Mouse (Mus musculus) midbrain, embryonic 10.5 days (tissue): Measurements from ENCODE around the gene Dock10. TPM values are rescaled to one million over a fixed set of nuclear protein-coding genes. Genes with fewer than 3 reads are reported as not detected.

ENCODE experiments used
- DNase-seq: peaks from one replicate; pipeline ENCODE4 v3.0.0-alpha.2; 2017; ENCODE audit warnings: low spot score
- H3K27ac ChIP-seq: fragments of 300-500 bp; sonication (generic); replicated peaks from 2 replicates; pipeline ENCODE4 v1.5.1; 2016; ENCODE audit warnings: mild to moderate bottlenecking
- H3K27me3 ChIP-seq: fragments of 300-500 bp; sonication (generic); 2 replicates; pipeline ENCODE4 v1.6.1; 2016; ENCODE audit warnings: low read depth, mild to moderate bottlenecking; ENCODE audit not compliant: poor library complexity, severe bottlenecking
- H3K36me3 ChIP-seq: fragments of 300-500 bp; sonication (generic); 2 replicates; pipeline ENCODE4 v1.6.1; 2016; ENCODE audit warnings: mild to moderate bottlenecking, moderate library complexity
- H3K4me1 ChIP-seq: fragments of 300-500 bp; sonication (generic); 2 replicates; pipeline ENCODE4 v1.6.1; 2016
- H3K4me3 ChIP-seq: fragments of 300-500 bp; sonication (generic); 2 replicates; pipeline ENCODE4 v1.5.1; 2016; ENCODE audit warnings: mild to moderate bottlenecking, moderate library complexity
- H3K9me3 ChIP-seq: fragments of 300-500 bp; sonication (generic); replicated peaks from 2 replicates; pipeline ENCODE4 v1.6.1; 2016; ENCODE audit warnings: mild to moderate bottlenecking
- WGBS: fragments of 180-500 bp; shearing (Covaris S2); methylation state at CpG from one replicate; pipeline ENCODE4 v1.1.7; 2016; 5-methylcytosine and 5-hydroxymethylcytosine counted together
- polyA plus RNA-seq: library from polyadenylated mRNA; unstranded; fragments of >200 nt; fragmentation: Nextera tagmentation; extraction: Ambion mirVana; gene quantifications from 2 replicates; pipeline ENCODE4 v1.2.1, GENCODE M21; 2016

Gene Dock10
- polyA plus RNA-seq, 1 experiment from 2014 or later: 1.9 TPM

DNA sequence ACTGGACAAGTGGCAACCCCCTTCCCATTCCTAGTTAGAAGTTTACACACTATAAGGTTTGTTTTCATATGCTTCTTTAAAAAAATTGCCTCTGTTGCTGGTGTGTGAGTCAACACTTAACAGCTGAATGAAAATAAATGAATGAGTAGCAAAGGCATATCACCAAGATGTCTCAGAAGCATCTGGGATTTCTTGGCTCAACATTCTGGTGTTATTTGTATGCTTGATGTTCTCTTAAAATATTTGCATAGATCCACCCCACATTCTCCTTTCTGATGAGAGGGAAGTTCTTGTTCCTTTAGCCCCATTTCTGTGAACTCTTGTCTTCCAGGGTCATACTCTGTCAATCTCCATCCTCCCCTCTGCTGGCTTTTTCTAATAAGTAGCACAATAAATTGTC, 38.2 kb downstream of the Dock10 start:
- H3K36me3 ChIP-seq: no peaks in the 10 kb centered on the region
- no peaks in the 10 kb centered on the region for H3K4me1 ChIP-seq
- no peak for DNase-seq
- H3K9me3 ChIP-seq: no peaks in the 10 kb centered on the region
- no peak overlapping the region for H3K4me3 ChIP-seq
- no peak overlapping the region for H3K27ac ChIP-seq
- no peaks in the 10 kb centered on the region for H3K27me3 ChIP-seq

DNA sequence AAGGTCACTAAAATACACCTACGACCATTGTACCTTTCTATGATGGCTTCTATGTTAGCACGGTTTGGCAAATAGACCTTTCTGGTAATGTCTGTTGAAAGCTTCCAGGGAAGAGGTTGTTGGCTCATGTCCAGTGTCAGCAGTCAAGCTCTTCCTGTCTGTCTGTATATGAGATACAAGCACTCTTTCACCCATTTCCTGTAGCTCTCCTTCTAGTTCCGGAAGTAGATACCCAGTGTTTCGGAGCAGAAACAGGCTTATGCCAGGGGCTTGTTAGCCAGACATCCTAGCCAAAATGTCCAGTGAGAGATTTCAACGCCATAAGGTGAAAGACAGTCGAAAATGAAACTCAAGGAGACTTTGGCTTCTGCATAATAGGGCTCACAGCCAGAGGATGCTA, 38.9 kb downstream of the Dock10 start:
- no peaks in the 10 kb centered on the region for H3K36me3 ChIP-seq
- no peak overlapping the region for H3K27ac ChIP-seq
- H3K4me1 ChIP-seq: no peaks in the 10 kb centered on the region
- WGBS: 92% methylated on average over 6 of the region's 6 CpGs
- H3K4me3 ChIP-seq: no peak overlapping the region
- no peaks in the 10 kb centered on the region for H3K27me3 ChIP-seq
- no peak for DNase-seq
- H3K9me3 ChIP-seq: no peaks in the 10 kb centered on the region

DNA sequence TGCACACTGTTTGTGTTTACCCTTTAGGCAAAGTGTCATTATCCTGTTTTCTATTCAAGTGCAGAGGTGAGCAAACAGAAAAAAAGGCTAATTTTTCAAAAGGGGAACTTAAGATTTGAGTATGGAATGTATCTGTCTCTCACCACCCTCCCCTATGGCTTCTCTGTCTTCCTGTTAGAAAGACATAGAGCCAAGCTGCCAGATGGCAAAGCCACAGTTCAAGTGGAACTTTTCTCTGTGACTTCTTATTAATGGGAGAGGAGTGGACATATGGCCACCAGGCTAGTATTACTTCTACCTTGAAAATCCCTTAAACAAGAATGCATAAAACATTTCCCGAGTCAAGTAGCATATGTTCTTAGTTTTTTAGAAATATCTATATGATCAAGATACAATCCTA, 39.7 kb downstream of the Dock10 start:
- no peak for DNase-seq
- Histone ChIP-seq H3K27me3 (no peaks in the 10 kb centered on the region), H3K9me3 (no peaks in the 10 kb centered on the region), H3K27ac (no peak overlapping the region), H3K4me3 (no peak overlapping the region), H3K4me1 (no peaks in the 10 kb centered on the region), H3K36me3 (no peaks in the 10 kb centered on the region)
- WGBS: 91% methylated on average over 1 of the region's 1 CpGs

DNA sequence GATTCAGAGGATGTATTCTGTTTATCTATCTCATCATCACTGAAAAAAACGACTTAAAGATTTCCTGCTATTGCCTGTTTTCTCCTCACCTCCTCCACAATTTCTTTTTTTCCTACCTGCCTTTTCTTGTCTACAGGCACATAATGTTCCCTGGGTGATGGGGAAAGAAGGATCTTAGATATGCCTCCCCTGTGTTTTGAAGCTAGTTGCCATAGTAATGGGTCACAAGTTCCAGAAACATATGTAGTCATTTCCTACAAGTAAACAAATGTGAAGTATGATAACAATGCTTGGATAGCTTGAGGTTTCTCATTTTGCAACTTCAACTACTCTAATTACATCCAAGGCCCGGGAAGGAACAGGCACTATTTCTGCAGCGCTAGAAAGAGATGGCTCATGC, 42.4 kb downstream of the Dock10 start:
- WGBS: 84% methylated on average over 3 of the region's 3 CpGs
- Histone ChIP-seq H3K27ac (no peak overlapping the region), H3K4me3 (no peak overlapping the region), H3K27me3 (no peaks in the 10 kb centered on the region), H3K9me3 (no peaks in the 10 kb centered on the region), H3K4me1 (no peaks in the 10 kb centered on the region), H3K36me3 (no peaks in the 10 kb centered on the region)
- DNase-seq: no peak

DNA sequence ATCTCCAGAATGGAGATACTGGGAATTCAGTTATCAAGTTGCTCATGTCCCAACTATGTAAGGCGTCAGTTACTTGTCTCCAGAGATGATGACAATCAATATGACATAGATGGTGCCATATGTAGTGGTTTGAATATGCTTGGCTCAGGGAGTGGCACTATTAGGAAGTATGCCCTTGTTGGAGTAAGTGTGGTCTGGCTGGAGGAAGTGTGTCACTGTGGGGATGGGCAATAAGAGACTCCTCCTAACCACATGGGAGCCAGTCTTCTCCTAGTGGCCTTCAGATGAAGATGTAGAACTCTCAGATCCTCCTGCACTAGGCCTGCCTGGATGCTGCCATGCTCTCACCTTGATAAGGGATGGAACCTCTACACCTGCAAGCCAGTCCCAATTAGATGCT, 44.4 kb downstream of the Dock10 start:
- WGBS: 89% methylated on average over 1 of the region's 1 CpGs
- Histone ChIP-seq H3K4me1 (no peaks in the 10 kb centered on the region), H3K27me3 (no peaks in the 10 kb centered on the region), H3K36me3 (no peaks in the 10 kb centered on the region), H3K27ac (no peak overlapping the region), H3K9me3 (no peaks in the 10 kb centered on the region), H3K4me3 (no peak overlapping the region)
- no peak for DNase-seq

DNA sequence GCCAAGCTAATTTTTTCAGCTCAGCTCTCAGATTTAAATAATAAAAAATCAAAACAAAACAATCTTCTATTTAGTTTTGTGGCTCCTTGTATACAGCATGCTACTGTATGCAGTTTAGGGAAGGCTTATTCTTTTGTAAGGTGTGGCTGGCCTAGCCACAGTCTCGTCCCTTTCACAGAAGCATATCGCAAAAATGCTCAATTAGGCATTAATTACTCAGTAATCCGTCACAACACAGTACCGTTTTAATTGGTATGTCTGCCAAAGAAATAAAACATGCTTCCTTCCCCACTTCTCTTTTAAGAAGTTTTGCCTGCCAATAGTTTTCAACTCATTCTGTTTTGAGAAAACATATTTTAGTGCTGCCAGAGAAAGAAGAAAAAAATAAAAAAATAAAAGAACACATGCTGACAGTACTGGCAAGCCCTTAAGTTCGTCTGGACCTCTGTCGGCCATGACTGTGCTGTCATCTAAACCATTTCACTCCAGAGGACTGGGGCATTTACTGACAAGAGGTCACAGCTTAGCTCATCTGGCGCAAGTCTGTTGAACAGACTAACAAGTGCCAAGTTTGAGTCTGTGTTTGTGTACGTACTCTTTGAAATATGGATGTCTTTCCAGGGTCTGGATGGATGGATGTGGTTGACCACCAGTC, 47.6 kb downstream of the Dock10 start:
- Histone ChIP-seq H3K4me3 (no peak overlapping the region), H3K27ac (no peak overlapping the region), H3K27me3 (no peaks in the 10 kb centered on the region), H3K9me3 (no peaks in the 10 kb centered on the region), H3K36me3 (no peaks in the 10 kb centered on the region), H3K4me1 (no peaks in the 10 kb centered on the region)
- WGBS: 88% methylated on average over 8 of the region's 8 CpGs
- no peak for DNase-seq

DNA sequence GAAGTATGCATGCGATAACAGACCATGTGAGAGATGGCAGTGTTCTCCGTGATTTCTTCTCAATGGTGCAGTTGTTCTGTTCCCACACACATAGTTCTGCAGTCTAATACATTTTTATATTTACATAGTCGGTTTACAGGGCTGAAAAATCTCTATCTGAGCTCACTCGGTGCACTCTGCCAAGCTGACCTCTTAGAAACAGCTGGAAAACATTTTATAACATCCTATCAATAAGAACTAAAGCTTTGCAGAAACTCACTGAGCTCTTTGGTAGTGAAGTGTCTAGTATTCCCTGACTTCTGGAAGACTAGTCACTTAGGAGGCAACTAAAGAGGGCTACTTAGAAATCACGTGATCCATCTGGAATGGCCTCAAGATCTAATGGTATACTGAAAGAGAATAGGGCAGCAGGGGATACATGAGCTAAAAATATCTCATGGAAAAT, 48.2 kb downstream of the Dock10 start:
- 88% methylated on average over 5 of the region's 5 CpGs for WGBS
- Histone ChIP-seq H3K27me3 (no peaks in the 10 kb centered on the region), H3K4me1 (no peaks in the 10 kb centered on the region), H3K9me3 (no peaks in the 10 kb centered on the region), H3K27ac (no peak overlapping the region), H3K36me3 (no peaks in the 10 kb centered on the region), H3K4me3 (no peak overlapping the region)
- no peak for DNase-seq

DNA sequence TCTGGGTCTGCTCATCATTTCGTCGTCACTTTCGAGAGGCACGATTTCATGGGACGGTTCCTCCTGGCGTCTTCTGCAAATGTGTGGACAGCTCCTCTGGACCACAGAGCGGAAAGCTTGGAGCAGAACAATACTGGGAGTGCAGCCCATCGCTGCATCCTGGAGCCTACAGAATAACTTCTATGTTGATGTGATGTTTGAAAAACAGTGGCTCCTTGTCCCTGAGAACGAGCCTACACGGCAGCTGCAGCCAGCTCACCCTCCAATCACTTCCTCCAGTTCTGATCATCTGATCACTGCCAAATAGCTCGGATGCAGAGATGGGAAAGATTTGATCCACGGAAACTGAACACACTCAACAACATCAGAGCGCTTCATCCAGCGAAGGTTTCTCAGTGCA, 49.0 kb downstream of the Dock10 start:
- no peaks in the 10 kb centered on the region for H3K36me3 ChIP-seq
- H3K4me3 ChIP-seq: no peak overlapping the region
- DNase-seq: no peak
- H3K27ac ChIP-seq: no peak overlapping the region
- H3K9me3 ChIP-seq: no peaks in the 10 kb centered on the region
- WGBS: 88% methylated on average over 14 of the region's 14 CpGs
- no peaks in the 10 kb centered on the region for H3K4me1 ChIP-seq
- H3K27me3 ChIP-seq: no peaks in the 10 kb centered on the region

DNA sequence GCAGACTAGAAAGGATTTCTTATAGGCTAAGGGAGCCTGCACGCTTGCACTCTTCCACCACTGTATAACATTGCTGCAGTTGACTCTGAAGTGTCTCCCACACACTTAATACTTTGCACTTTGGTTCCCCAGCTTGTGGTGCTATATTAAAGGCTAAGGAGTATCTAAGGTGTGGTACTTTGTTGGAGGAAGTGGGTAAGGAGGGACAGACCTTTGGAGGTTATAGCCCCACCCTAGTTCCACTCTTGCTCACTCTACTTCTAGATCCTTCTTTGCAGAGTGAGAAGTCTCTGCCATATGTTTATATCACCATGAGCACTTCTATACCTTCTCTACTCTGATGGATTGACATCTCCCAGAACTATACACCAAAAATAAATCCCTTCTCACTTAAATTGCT, 55.0 kb downstream of the Dock10 start:
- 87% methylated on average over 1 of the region's 1 CpGs for WGBS
- Histone ChIP-seq H3K27me3 (no peaks in the 10 kb centered on the region), H3K27ac (no peak overlapping the region), H3K4me1 (peaks cover 4% of the 10 kb centered on the region), H3K4me3 (no peak overlapping the region), H3K36me3 (no peaks in the 10 kb centered on the region), H3K9me3 (no peaks in the 10 kb centered on the region)
- no peak for DNase-seq

DNA sequence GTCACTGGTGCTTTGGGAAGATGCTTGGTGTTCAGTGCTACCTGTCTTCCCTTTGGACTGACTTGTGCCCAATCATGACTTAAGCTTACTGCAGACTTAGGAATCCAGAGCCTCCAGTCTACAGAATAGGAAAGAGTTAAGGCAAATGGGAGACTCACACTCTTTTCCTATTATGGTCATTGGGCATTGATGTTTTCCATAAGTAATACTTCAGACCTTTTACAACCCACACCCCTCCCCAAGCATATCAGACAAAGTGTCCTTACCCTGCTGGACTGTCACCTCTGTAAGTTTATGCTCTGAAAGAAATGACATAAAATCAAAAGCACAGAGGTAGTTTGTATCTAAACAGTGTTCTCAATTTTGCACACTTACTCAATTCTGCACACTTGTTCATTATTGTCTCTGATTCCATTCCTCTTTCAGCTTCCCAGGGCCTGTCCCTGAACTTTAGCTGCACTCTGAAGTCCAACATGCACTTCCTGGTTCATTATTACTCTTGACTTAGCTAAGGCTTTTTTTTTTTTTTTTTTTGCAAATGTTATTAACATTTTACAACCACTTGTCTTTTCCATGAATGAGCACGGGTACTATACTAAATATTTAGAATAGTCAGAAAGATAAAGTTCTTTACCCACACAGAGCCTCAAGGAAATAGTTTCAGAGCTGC, 82.2 kb downstream of the Dock10 start:
- no peaks in the 10 kb centered on the region for H3K9me3 ChIP-seq
- DNase-seq: no peak
- 85% methylated on average over 1 of the region's 1 CpGs for WGBS
- H3K4me3 ChIP-seq: no peak overlapping the region
- H3K4me1 ChIP-seq: no peaks in the 10 kb centered on the region
- H3K36me3 ChIP-seq: no peaks in the 10 kb centered on the region
- no peaks in the 10 kb centered on the region for H3K27me3 ChIP-seq
- no peak overlapping the region for H3K27ac ChIP-seq

DNA sequence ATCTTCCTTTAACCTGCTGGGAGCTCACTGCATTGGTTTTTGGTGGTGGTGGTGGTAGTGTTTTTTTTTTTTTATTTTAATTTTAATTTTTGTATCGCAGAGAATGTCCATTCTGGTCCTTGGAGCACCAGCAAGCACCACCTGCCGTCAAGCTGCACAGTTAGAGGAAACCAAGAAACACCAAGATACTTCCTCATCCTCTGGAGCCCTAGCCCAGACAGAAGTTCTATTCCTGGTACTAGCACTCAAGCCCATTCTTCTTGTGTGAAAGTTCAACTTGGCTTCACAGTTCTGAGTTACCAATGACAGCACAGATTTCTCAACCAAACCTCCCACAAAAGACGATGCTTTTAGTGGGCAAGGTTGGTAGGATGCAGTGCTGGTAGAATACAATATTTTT, 86.6 kb downstream of the Dock10 start:
- Histone ChIP-seq H3K27ac (no peak overlapping the region), H3K27me3 (no peaks in the 10 kb centered on the region), H3K4me3 (no peak overlapping the region), H3K9me3 (no peaks in the 10 kb centered on the region), H3K4me1 (no peaks in the 10 kb centered on the region), H3K36me3 (no peaks in the 10 kb centered on the region)
- 90% methylated on average over 3 of the region's 3 CpGs for WGBS
- DNase-seq: no peak

DNA sequence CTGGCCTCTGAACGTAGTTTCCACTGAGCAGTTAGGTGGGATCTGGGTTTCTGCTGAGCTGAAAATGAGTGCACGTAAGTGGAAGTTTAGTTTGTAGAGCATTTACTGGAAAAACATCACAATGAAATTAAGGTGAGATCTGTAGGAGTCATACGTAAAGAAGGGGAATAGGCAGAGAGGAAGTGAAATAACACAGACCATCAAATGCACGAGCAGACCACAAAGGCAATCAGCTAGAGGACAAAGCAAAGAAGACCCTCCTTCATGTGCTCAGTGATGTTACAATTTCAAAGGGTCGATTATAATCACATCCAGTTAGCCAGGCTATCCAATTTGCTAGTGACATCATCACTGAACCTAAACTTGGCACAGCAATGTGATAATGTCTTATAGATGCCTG, 87.3 kb downstream of the Dock10 start:
- Histone ChIP-seq H3K36me3 (no peaks in the 10 kb centered on the region), H3K4me3 (no peak overlapping the region), H3K9me3 (no peaks in the 10 kb centered on the region), H3K4me1 (no peaks in the 10 kb centered on the region), H3K27ac (no peak overlapping the region), H3K27me3 (no peaks in the 10 kb centered on the region)
- 83% methylated on average over 5 of the region's 5 CpGs for WGBS
- DNase-seq: no peak

DNA sequence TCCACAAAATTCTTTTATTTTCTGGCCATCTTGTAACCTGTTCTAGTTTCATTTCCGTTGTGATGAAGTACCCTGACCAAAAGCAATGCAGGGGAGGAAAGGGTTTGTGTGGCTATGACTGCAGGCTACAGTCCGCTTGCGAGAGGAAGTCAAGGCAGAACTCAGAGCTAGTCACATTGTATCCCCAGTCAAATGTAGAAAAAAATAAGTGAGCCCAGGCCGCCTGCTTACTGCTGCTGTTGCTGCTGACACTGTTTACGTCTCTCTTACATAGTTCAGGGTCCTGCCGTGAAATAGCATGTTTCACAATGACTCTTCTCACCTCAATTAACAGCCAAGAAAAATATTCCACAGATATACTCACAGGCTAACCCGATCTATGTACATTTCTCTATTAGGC, 87.9 kb downstream of the Dock10 start:
- no peak for DNase-seq
- WGBS: 89% methylated on average over 7 of the region's 7 CpGs

More for the DNA sequence above, 87.9 kb downstream of the Dock10 start:
- H3K27me3 ChIP-seq: no peaks in the 10 kb centered on the region
- H3K9me3 ChIP-seq: no peaks in the 10 kb centered on the region
- H3K27ac ChIP-seq: no peak overlapping the region
- H3K4me1 ChIP-seq: no peaks in the 10 kb centered on the region
- no peaks in the 10 kb centered on the region for H3K36me3 ChIP-seq
- H3K4me3 ChIP-seq: no peak overlapping the region
